Mouse (Mus musculus) stomach, postnatal 0 days (tissue): ENCODE data around the gene Dtx4.

ENCODE experiments used
- CTCF ChIP-seq: IDR thresholded peaks from 2 replicates; pipeline ENCODE4 v1.5.1; 2016; ENCODE audit warnings: antibody characterized with exemption, low read depth, mild to moderate bottlenecking, moderate library complexity
- EP300 ChIP-seq: optimal IDR thresholded peaks from 2 replicates; pipeline ENCODE3; 2016; ENCODE audit warnings: antibody characterized with exemption

- TF ChIP-seq CTCF: peak; percentile 96
- TF ChIP-seq EP300: no peak
Measured at GRCm38 (mm10) chr19:12466204-12466603, 35.0 kb downstream of the Dtx4 start.
